Mouse (Mus musculus) hematopoietic stem cell, adult 5-6 weeks (primary cell): ENCODE results near the gene Phb. TPM values are rescaled to one million over a fixed set of nuclear protein-coding genes. Genes with fewer than 3 reads are reported as not detected.

Experiments
- ATAC-seq, 2 experiments: fragments of 125-278 bp in 1 of 2; replicated peaks in 1 of 2; 2 replicates each; pipeline ENCODE4 v1.8.0; 2016 to 2017; ENCODE audit warnings: inconsistent platforms in 2 of 2, mild to moderate bottlenecking in 2 of 2, moderate number of reproducible peaks in 2 of 2, low read depth in 1 of 2, moderate TSS enrichment in 1 of 2; ENCODE audit not compliant: low FRiP score in 2 of 2, poor library complexity in 2 of 2, severe bottlenecking in 2 of 2, insufficient read depth in 1 of 2, low TSS enrichment in 1 of 2
- total RNA-seq: library from RNA; stranded (forward); fragments of 172-1452, 232-1000 nt; gene quantifications from 2 replicates; pipeline ENCODE4 v1.2.3, GENCODE M21; 2017

The Phb gene
- 76.0 and 90.7 TPM in 2 replicates for total RNA-seq

- peak; percentile 95 to 99 for ATAC-seq
These were observed at the start of gene Phb for GRCm38 (mm10) chr11:95666529-95667149. TSS of gene Phb (plus strand) at chr11:95666957.

DNA sequence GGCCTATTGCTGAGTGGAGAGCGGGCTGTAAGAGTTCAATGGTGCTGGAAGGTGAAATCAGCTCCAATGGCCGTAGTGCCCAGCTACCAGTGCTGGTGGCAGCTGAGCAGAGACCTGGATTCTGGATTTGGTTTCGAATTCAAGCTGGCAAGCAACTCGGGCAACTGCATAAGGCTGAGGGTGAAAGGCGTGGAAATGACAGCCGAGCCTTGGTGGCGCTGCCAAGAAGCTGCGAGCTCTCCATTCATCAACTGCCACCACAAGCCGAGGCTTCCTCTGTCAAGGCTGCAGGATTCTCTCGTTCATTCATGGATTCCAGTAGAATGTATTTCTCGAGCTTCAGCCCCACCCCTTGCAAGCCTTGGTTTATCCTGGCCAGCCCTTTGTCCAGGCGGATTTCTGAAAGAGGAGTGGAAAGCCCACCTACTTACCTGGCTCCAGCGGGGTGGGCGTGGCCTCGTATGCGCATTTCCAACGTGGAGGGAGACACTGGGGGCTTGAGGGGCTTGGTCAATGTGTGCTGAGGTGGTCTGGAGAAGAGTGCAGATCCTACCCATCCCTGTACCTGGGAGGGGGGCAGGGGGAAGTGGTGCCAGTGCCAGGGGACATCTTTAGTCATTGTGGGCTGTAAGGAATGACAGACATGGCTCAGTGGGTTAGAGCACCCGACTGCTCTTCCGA, 48.8 kb upstream of the Phb start:
- ATAC-seq = no peak

DNA sequence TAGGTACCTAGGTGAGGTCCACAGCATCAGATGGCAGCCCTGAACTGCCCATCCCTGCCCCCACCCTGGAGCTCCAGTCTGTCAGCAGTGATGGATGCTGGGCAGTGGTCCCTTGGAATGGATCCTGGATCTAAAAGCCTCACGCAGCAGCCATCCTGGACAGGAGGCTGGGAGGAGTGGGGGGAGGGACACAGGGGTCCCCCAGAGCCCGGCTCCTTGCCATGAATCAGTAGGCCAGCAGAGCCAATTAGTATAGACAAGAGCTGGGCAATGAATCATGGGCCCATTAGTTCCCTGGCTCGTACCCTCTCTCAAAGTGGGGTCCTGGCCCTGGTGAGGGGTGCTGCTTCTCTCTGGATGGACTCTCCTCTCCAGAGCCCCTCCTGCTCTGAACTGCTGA, 47.7 kb upstream of the Phb start:
- no peak for ATAC-seq

GRCm38 (mm10) chr11:95619886-95620444, 46.8 kb upstream of the Phb start:
- no peak for ATAC-seq

DNA sequence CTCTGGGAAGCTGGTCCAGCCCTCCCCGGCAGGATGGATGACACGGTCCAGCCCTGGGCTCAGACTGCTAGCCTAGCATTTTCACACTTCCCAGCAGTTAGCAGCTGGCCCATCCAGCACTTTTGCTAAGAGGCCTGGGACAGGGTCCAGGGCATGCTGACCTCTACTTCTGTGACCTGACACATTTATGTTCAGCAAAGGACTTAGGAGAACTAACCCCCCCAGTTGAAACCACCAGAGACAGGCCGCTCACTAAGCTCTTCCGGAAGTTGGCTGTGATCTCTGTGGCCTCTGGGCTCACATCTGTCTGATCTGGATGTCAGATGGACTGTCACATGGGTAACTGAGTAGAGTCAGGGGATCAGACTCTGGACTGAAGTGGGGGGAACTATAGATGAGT, 45.7 kb upstream of the Phb start:
- ATAC-seq = no peak

DNA sequence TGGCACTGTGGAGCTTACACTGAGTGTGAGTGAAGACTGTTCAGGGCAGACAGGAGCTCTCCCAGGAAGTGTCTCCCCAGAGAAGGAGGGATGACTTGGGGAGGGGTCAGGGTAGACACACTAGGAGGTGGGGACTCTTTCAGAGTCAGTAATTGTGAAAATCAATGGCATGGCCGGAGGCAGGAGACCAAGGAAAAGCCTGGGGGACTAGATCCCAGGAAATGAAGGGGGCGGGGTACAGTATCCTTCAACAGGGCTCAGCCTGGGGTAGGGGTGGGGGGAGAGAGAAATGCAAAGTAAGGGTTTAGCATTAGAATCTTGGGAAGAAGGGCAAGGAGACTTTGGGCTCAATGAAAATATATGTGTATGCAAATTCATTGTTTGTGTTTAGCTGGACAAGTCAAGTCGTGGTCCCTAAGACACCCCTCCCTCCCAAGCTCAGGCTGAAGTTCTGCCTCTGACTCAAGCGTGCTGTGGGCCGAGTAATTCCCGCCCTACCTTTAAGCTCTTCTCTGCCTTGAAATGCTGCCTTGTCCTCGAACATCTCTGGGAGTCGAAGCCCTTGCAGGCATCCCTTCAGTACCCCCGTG, 45.1 kb upstream of the Phb start:
- ATAC-seq = no peak

GRCm38 (mm10) chr11:95622426-95622825, 44.3 kb upstream of the Phb start:
- ATAC-seq = no peak

DNA sequence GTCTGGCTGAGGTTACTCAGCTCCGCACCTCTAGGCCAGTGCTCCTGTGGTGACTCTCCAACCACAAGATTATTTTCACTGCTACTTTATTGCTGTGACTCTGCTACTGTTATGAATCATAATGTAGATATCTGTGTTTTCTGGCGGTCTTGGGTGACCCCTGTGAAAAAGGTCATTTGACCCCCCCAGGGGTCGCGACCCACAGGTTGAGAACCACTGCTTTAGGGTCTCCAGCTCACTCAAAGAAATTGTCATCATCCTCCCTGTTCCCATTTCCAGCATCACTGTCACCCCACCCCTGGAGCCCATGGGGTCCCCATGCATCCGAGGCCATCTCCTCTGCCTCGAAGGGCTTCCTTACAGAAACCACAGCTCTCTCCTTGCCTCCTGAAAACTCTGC, 36.2 kb upstream of the Phb start:
- ATAC-seq = no peak

GRCm38 (mm10) chr11:95631301-95631700, 35.5 kb upstream of the Phb start:
- ATAC-seq = no peak

GRCm38 (mm10) chr11:95632474-95632873, 34.3 kb upstream of the Phb start:
- no peak for ATAC-seq

DNA sequence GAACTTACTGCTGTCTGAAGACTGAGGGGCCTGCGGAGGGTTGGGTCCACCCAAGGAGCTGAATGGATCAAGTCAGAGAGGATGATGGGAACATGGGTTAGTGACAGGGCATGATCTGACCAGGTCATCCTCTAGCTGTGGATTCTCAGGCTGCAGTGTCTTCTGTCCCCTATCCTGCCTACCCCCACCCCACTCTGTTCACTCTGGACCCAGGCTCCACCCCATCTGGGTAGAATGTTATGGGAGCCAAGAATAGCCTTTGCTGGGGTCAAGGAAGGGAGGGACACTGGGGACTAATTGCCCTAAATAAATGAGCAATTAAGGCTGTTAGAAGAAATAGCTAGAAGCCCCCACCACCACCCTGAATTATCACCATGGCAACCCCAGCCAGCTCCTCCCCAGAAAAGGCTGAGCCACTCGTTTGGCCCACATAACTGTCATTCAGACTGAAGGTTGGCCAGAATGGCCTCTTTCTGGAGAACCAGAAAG, 33.2 kb upstream of the Phb start:
- no peak for ATAC-seq

GRCm38 (mm10) chr11:95635030-95635429, 31.7 kb upstream of the Phb start:
- peak in 1 of 2 experiments; percentile 25; a peak in 1 of 4 replicates for ATAC-seq

DNA sequence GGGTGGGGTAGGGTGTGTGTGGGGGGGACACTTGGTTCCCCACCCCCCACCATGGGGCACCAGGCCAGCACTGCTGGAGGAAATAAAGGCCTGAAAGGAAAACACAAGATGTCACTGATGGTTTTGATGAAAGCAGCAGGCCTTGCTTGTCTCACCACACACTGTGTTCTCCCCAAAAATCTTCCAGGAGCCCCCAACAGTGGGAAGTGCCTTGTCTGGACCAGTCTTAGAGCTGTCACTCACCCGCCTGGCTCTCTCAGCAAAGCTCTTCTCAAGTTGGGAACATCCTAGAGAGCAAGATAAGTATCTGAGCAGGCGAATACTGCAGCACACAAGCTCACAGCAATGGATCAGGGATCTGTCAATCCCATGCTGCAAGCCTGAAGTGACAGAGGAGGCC, 26.0 kb upstream of the Phb start:
- ATAC-seq = no peak

GRCm38 (mm10) chr11:95642534-95643280, 24.1 kb upstream of the Phb start:
- ATAC-seq = no peak

DNA sequence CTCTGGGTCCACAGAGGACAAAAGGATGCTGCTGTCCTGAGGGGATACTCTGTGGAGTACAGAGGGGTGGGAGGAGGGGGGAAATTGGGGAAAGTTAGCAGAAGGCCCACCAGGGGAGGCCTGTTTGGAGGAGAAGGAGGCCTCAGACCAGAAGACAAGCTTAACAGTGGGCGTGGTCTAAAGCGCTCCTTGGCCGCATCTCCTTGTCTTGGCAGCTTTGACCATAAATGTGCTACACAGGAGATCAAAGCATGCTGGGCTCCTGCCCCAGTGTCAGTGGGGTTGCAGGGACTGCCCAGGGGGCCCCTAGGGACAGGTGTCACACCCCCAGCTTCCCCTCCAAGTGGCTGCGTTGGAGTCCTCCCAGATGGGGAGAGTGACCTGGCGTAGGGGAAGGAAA, 22.9 kb upstream of the Phb start:
- ATAC-seq = no peak

GRCm38 (mm10) chr11:95644381-95644780, 22.4 kb upstream of the Phb start:
- ATAC-seq = no peak

GRCm38 (mm10) chr11:95645397-95646153, 21.2 kb upstream of the Phb start:
- peak in 1 of 2 experiments; percentile 29; a peak in 1 of 4 replicates for ATAC-seq
